Mouse (Mus musculus): Measurements from ENCODE around the gene Desi2. TPM values are rescaled to one million over a fixed set of nuclear protein-coding genes. Genes with fewer than 3 reads are reported as not detected.
"Not testable (repeated sequence)": the region's sequence is repeated elsewhere in the genome, so short reads cannot be mapped to it uniquely, and the experiment has no call there.

The Desi2 gene
- polyA plus RNA-seq, 1 experiment = 54.9 TPM

- H3K4me1 ChIP-seq (ENCODE audit: control insufficient read depth, insufficient read depth, low read length) = peaks cover 6% of the 10 kb centered on the region
- peak overlapping the region; percentile 93 for H3K27ac ChIP-seq (ENCODE audit: insufficient read depth, low read length)
- no peak overlapping the region for H3K4me3 ChIP-seq (ENCODE audit: insufficient read depth, low read length)
- no peak for TF ChIP-seq CTCF (IDR thresholded peaks at IDR 0.05; ENCODE audit: borderline replicate concordance, insufficient read depth, low read length)
- TF ChIP-seq POLR2A (IDR thresholded peaks at IDR 0.05; ENCODE audit: low read depth, low read length) = no peak
These were observed 31.1 kb downstream of the Desi2 start for GRCm38 (mm10) chr1:178218305-178218704.

- Histone ChIP-seq H3K27ac (ENCODE audit: insufficient read depth, low read length) (0 out of 2 replicates have a peak overlapping the region, but pooled peaks have one; percentile 0), H3K4me1 (ENCODE audit: control insufficient read depth, insufficient read depth, low read length) (peaks cover 6% of the 10 kb centered on the region), H3K4me3 (ENCODE audit: insufficient read depth, low read length) (no peak overlapping the region)
- TF ChIP-seq POLR2A (IDR thresholded peaks at IDR 0.05; ENCODE audit: low read depth, low read length) (no peak), CTCF (IDR thresholded peaks at IDR 0.05; ENCODE audit: borderline replicate concordance, insufficient read depth, low read length) (no peak)
These were observed 32.2 kb downstream of the Desi2 start for GRCm38 (mm10) chr1:178219166-178220077.

DNA sequence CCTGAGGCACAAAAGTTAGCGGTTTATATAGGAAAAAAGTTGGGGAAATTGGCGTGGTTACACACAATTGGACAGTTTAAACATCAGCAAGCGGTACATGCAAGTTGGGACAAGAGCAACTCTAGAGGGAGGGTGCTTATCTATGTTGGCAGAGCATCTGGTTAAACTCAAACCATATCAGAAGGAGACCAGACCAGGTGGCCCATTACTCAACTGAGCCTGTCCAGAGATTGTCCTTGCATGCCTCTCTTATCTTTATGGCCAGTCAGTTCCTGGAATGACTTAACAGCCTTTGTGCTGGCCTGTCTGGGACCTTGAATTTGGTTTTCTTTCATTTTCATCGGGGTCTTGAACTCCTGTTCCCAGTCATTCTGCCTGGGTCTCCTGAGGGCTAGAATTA lies 41.7 kb downstream of the Desi2 start:
- not testable (repeated sequence) for H3K4me3 ChIP-seq (ENCODE audit: insufficient read depth, low read length); H3K27ac ChIP-seq (ENCODE audit: insufficient read depth, low read length); H3K4me1 ChIP-seq (ENCODE audit: control insufficient read depth, insufficient read depth, low read length)

DNA sequence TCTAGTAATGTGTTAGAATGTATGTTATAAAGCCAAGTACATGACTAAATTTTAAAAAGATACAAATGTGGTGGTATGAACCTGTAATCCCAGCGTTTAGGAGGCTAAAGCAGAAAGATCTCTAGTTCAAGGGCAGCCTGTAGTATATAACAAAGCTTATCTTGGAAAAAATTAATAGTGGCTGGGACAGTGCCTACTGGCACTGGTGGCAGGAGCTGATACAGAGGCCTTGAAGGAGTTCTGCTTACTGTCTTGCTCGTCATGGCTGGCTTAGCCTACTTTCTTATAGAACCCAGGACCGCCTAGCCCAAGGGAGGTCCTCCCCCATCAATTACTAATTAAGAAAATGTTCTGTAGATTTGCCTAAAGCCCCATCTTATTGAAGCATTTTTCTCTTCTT lies 46.9 kb downstream of the Desi2 start:
- Histone ChIP-seq H3K4me1 (ENCODE audit: control insufficient read depth, insufficient read depth, low read length) (no peaks in the 10 kb centered on the region), H3K27ac (ENCODE audit: insufficient read depth, low read length) (no peak overlapping the region), H3K4me3 (ENCODE audit: insufficient read depth, low read length) (no peak overlapping the region)
- no peak for TF ChIP-seq POLR2A (IDR thresholded peaks at IDR 0.05; ENCODE audit: low read depth, low read length)
- no peak for TF ChIP-seq CTCF (IDR thresholded peaks at IDR 0.05; ENCODE audit: borderline replicate concordance, insufficient read depth, low read length)

DNA sequence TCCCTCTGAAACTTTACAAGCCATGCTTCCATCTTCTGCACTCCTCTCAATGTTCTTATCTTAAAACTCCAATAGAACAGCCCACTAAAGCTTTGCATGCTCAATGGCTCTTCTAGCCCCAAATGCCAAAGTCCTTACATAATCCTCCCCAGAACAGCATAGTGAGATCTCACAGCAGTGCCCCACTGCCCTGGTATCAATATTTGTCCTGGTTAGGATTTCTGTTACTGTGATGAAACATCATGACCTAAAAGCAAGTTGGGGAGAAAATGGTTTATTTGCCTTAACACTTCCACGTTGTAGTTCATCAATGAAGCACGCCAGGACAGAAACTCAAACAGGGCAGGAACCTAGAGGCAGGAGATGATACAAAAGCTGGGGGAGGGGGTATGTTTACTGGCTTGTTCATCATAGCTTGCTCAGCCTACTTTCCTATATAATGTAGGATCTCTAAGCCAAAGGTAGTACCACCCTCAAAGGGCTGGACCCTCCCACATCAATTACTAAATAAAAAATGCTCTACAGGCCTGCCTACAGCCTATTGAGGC lies 48.8 kb downstream of the Desi2 start:
- no peak overlapping the region for H3K4me3 ChIP-seq (ENCODE audit: insufficient read depth, low read length)
- no peaks in the 10 kb centered on the region for H3K4me1 ChIP-seq (ENCODE audit: control insufficient read depth, insufficient read depth, low read length)
- no peak overlapping the region for H3K27ac ChIP-seq (ENCODE audit: insufficient read depth, low read length)
- TF ChIP-seq CTCF (IDR thresholded peaks at IDR 0.05; ENCODE audit: borderline replicate concordance, insufficient read depth, low read length) (no peak), POLR2A (IDR thresholded peaks at IDR 0.05; ENCODE audit: low read depth, low read length) (no peak)

- Histone ChIP-seq H3K4me3 (ENCODE audit: insufficient read depth, low read length) (no peak overlapping the region), H3K27ac (ENCODE audit: insufficient read depth, low read length) (no peak overlapping the region), H3K4me1 (ENCODE audit: control insufficient read depth, insufficient read depth, low read length) (no peaks in the 10 kb centered on the region)
- no peak for TF ChIP-seq CTCF (IDR thresholded peaks at IDR 0.05; ENCODE audit: borderline replicate concordance, insufficient read depth, low read length)
- no peak for TF ChIP-seq POLR2A (IDR thresholded peaks at IDR 0.05; ENCODE audit: low read depth, low read length)
These were observed 51.5 kb downstream of the Desi2 start for GRCm38 (mm10) chr1:178238676-178239075.

DNA sequence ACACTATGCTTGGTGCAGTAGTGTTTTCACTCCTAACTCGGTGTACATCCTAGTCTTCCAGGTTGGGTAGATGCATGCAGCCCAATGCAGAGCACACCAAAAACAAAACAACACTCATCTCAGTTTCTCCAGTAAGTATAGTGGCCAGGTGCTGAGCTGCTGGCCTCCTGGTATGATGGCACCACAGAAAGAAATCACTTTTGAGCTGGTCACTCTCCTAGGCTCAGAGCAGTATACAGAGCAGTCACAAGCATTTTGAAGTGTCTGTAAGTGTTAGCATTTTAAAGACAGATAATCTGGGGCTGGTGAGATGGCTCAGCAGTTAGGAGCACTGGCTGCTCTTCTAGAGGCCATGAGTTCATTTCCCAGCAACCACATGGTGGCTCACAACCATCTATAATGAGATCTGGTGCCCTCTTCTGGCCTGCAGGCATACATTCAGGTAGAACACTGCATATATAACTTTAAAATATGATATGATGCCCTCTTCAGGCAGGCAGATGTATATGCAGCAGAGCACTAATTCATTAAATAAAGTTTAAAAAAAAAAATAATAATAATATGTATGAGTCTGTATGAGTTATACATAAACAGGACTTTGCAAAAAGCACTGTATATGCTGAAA lies 54.8 kb downstream of the Desi2 start:
- Histone ChIP-seq H3K4me1 (ENCODE audit: control insufficient read depth, insufficient read depth, low read length) (no peaks in the 10 kb centered on the region; the same call in 1 of the 2 replicates), H3K27ac (ENCODE audit: insufficient read depth, low read length) (no peak overlapping the region), H3K4me3 (ENCODE audit: insufficient read depth, low read length) (no peak overlapping the region)
- TF ChIP-seq POLR2A (IDR thresholded peaks at IDR 0.05; ENCODE audit: low read depth, low read length) (no peak), CTCF (IDR thresholded peaks at IDR 0.05; ENCODE audit: borderline replicate concordance, insufficient read depth, low read length) (no peak)

GRCm38 (mm10) chr1:178248107-178248820 lies 61.0 kb downstream of the Desi2 start:
- Histone ChIP-seq H3K4me1 (ENCODE audit: control insufficient read depth, insufficient read depth, low read length) (no peaks in the 10 kb centered on the region; the same call in 1 of the 2 replicates), H3K4me3 (ENCODE audit: insufficient read depth, low read length) (no peak overlapping the region), H3K27ac (ENCODE audit: insufficient read depth, low read length) (no peak overlapping the region)
- TF ChIP-seq CTCF (IDR thresholded peaks at IDR 0.05; ENCODE audit: borderline replicate concordance, insufficient read depth, low read length) (no peak), POLR2A (IDR thresholded peaks at IDR 0.05; ENCODE audit: low read depth, low read length) (no peak)

DNA sequence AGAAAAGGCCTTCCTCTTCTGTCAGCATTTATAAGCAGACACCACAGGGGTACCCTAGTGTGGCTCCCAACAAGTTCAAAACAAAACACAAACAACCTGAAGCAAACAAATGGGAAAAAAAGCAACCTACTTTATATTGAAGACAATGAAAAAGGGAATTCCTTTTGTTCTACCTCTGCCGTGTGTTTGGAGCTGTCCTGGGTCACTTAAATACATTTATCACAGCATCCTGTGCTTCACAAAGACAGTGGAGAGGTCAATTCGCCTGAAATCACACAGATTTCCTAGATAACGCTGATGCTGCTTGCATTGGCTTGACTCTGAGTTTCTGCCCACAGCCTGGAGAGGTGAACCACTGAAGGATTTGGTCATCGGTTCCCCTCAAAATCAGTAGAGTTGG lies 67.4 kb downstream of the Desi2 start:
- no peak overlapping the region for H3K4me3 ChIP-seq (ENCODE audit: insufficient read depth, low read length)
- H3K27ac ChIP-seq (ENCODE audit: insufficient read depth, low read length) = no peak overlapping the region
- H3K4me1 ChIP-seq (ENCODE audit: control insufficient read depth, insufficient read depth, low read length) = no peaks in the 10 kb centered on the region
- TF ChIP-seq CTCF (IDR thresholded peaks at IDR 0.05; ENCODE audit: borderline replicate concordance, insufficient read depth, low read length) (no peak), POLR2A (IDR thresholded peaks at IDR 0.05; ENCODE audit: low read depth, low read length) (no peak)
